Mouse (Mus musculus): ENCODE measurements around the gene Daam2. TPM values are rescaled to one million over a fixed set of nuclear protein-coding genes. Genes with fewer than 3 reads are reported as not detected.

The Daam2 gene
- total and polyA plus RNA-seq, 3 experiments: 0.04 to 0.41 TPM; not detected in 1

GRCm38 (mm10) chr17:49582471-49582870, 18.3 kb upstream of the Daam2 start:
- dilution Hi-C loops (cut with MboI; ENCODE audit: extremely low pct_ligation_motif_present, extremely low pct_unique_long_range_greater_than_20kb, low sequenced_read_pairs) (no loop called here), in situ Hi-C loops (cut with MboI; ENCODE audit: low pct_ligation_motif_present, low pct_unique_long_range_greater_than_20kb, low sequenced_read_pairs) (no loop called here)
- Histone ChIP-seq H3K36me3 (replicated peaks in 1 of 2; ENCODE audit: control insufficient read depth in 1 of 2, insufficient read depth in 1 of 2, low read length in 1 of 2) (no peaks in the 10 kb centered on the region), H3K4me2 (ENCODE audit: insufficient read depth, low read depth, poor library complexity, severe bottlenecking) (no peak overlapping the region), H3K27ac (ENCODE audit: insufficient read depth, low read depth) (no peak overlapping the region), H3K4me1 (ENCODE audit: control insufficient read depth in 1 of 2, insufficient read depth in 2 of 2) (no peaks in the 10 kb centered on the region), H3K4me3 (replicated peaks in 1 of 3; ENCODE audit: low read depth in 2 of 3, low read length in 2 of 3, poor library complexity in 1 of 3) (no peak overlapping the region), H3K9me3 (replicated peaks; ENCODE audit: low read length) (no peaks in the 10 kb centered on the region), H3K27me3 (replicated peaks) (peaks cover 68% of the 10 kb centered on the region), H3K79me2 (replicated peaks; ENCODE audit: control insufficient read depth, extremely low read depth, insufficient read depth, poor library complexity, severe bottlenecking) (no peaks in the 10 kb centered on the region), H3K9ac (ENCODE audit: insufficient read depth, low read depth) (no peak overlapping the region)
- DNase-seq (ENCODE audit: extremely low read depth): no peak
- no peak for TF ChIP-seq RCOR1 (conservative IDR thresholded peaks at IDR 0.05; ENCODE audit: low read depth, low read length)
- no peak for TF ChIP-seq ETS1 (conservative IDR thresholded peaks at IDR 0.05; ENCODE audit: low read depth, low read length)
- TF ChIP-seq CTCF (conservative IDR thresholded peaks at IDR 0.05 in 1 of 2, IDR thresholded peaks at IDR 0.05 in 1 of 2; ENCODE audit: low read depth in 2 of 2, low read length in 2 of 2): no peak
- TF ChIP-seq IRF4 (IDR thresholded peaks at IDR 0.05; ENCODE audit: low read depth, low read length): no peak
- TF ChIP-seq JUND (conservative IDR thresholded peaks at IDR 0.05; ENCODE audit: low read depth, low read length): no peak
- no peak for TF ChIP-seq USF2 (conservative IDR thresholded peaks at IDR 0.05; ENCODE audit: low read depth, low read length)
- TF ChIP-seq ZC3H11A (IDR thresholded peaks at IDR 0.05; ENCODE audit: low read depth, low read length): no peak
- no peak for TF ChIP-seq E2F4 (IDR thresholded peaks at IDR 0.05; ENCODE audit: insufficient replicate concordance, low read depth, low read length)
- TF ChIP-seq ZKSCAN1 (IDR thresholded peaks at IDR 0.05; ENCODE audit: borderline replicate concordance, low read depth, low read length): no peak
- TF ChIP-seq HCFC1 (IDR thresholded peaks at IDR 0.05; ENCODE audit: low read depth, low read length): no peak
- no peak for TF ChIP-seq CHD2 (IDR thresholded peaks at IDR 0.05; ENCODE audit: low read length)

- no peaks in the 10 kb centered on the region for H3K79me2 ChIP-seq (replicated peaks; ENCODE audit: control insufficient read depth, extremely low read depth, insufficient read depth, poor library complexity, severe bottlenecking)
- in situ Hi-C loops (cut with MboI; ENCODE audit: low pct_ligation_motif_present, low pct_unique_long_range_greater_than_20kb, low sequenced_read_pairs): no loop called here
- H3K9ac ChIP-seq (ENCODE audit: insufficient read depth, low read depth): no peak overlapping the region
- H3K36me3 ChIP-seq (replicated peaks in 1 of 2; ENCODE audit: control insufficient read depth in 1 of 2, insufficient read depth in 1 of 2, low read length in 1 of 2): no peaks in the 10 kb centered on the region
- no peak for DNase-seq (ENCODE audit: extremely low read depth)
- dilution Hi-C loops (cut with MboI; ENCODE audit: extremely low pct_ligation_motif_present, extremely low pct_unique_long_range_greater_than_20kb, low sequenced_read_pairs): no loop called here
- H3K4me3 ChIP-seq (replicated peaks in 1 of 3; ENCODE audit: low read depth in 2 of 3, low read length in 2 of 3, poor library complexity in 1 of 3): no peak overlapping the region
- no peaks in the 10 kb centered on the region for H3K9me3 ChIP-seq (replicated peaks; ENCODE audit: low read length)
- peaks cover 39% of the 10 kb centered on the region for H3K27me3 ChIP-seq (replicated peaks)
- no peak overlapping the region for H3K4me2 ChIP-seq (ENCODE audit: insufficient read depth, low read depth, poor library complexity, severe bottlenecking)
- no peak for TF ChIP-seq ETS1 (conservative IDR thresholded peaks at IDR 0.05; ENCODE audit: low read depth, low read length)
- TF ChIP-seq SMC3 (IDR thresholded peaks at IDR 0.05; ENCODE audit: low read depth, low read length): no peak
- TF ChIP-seq MYC (IDR thresholded peaks at IDR 0.05; ENCODE audit: low read depth, low read length): no peak
- TF ChIP-seq TCF12 (IDR thresholded peaks at IDR 0.05; ENCODE audit: low read depth, low read length): no peak
- no peak for TF ChIP-seq ZKSCAN1 (IDR thresholded peaks at IDR 0.05; ENCODE audit: borderline replicate concordance, low read depth, low read length)
- no peak for TF ChIP-seq RAD21 (IDR thresholded peaks at IDR 0.05; ENCODE audit: low read depth, low read length)
- no peak for TF ChIP-seq E2F4 (IDR thresholded peaks at IDR 0.05; ENCODE audit: insufficient replicate concordance, low read depth, low read length)
- no peak for TF ChIP-seq MEF2A (IDR thresholded peaks at IDR 0.05; ENCODE audit: borderline replicate concordance, low read depth, low read length)
- TF ChIP-seq NRF1 (IDR thresholded peaks at IDR 0.05; ENCODE audit: low read depth, low read length): no peak
- TF ChIP-seq IRF4 (IDR thresholded peaks at IDR 0.05; ENCODE audit: low read depth, low read length): no peak
- TF ChIP-seq ZMIZ1 (IDR thresholded peaks at IDR 0.05; ENCODE audit: low read depth, low read length): no peak
- TF ChIP-seq JUN (IDR thresholded peaks at IDR 0.05; ENCODE audit: insufficient read depth, low read depth, low read length): no peak
- no peak for TF ChIP-seq NELFE (IDR thresholded peaks at IDR 0.05; ENCODE audit: low read depth, low read length)
- no peak for TF ChIP-seq HCFC1 (IDR thresholded peaks at IDR 0.05; ENCODE audit: low read depth, low read length)
- TF ChIP-seq ELF1 (IDR thresholded peaks at IDR 0.05; ENCODE audit: low read depth, low read length): no peak
- TF ChIP-seq MXI1 (IDR thresholded peaks at IDR 0.05; ENCODE audit: low read depth, low read length): no peak
- no peak for TF ChIP-seq PAX5 (IDR thresholded peaks at IDR 0.05; ENCODE audit: low read length)
- TF ChIP-seq POLR2AphosphoS2 (IDR thresholded peaks at IDR 0.05; ENCODE audit: low read depth, low read length): no peak
- no peak for TF ChIP-seq POLR2A (IDR thresholded peaks at IDR 0.05; ENCODE audit: low read depth, low read length)
- TF ChIP-seq EP300 (IDR thresholded peaks at IDR 0.05; ENCODE audit: low read length): no peak
- no peaks in the 10 kb centered on the region for H3K4me1 ChIP-seq (ENCODE audit: control insufficient read depth in 1 of 2, insufficient read depth in 2 of 2)
- H3K27ac ChIP-seq (ENCODE audit: insufficient read depth, low read depth): no peak overlapping the region
Measured at GRCm38 (mm10) chr17:49577321-49577720, 13.2 kb upstream of the Daam2 start.
